Mouse (Mus musculus) kidney, adult 2 months (tissue): ENCODE data around the gene 4931428L18Rik. TPM values are rescaled to one million over a fixed set of nuclear protein-coding genes. Genes with fewer than 3 reads are reported as not detected.
"Not testable (repeated sequence)": the region's sequence is repeated elsewhere in the genome, so short reads cannot be mapped to it uniquely, and the experiment has no call there.

Experiments
- DNase-seq: peaks from one replicate; pipeline ENCODE4 v3.0.0; 2021
- H3K27ac ChIP-seq: fragments of 200-500 bp; 2 replicates; pipeline ENCODE4 v1.5.1; 2012; ENCODE audit warnings: low read depth, low read length, control low read depth, inconsistent platforms; ENCODE audit not compliant: insufficient read depth
- H3K27me3 ChIP-seq: fragments of 200-500 bp; replicated peaks from 2 replicates; pipeline ENCODE4 v1.6.1; 2012; ENCODE audit warnings: mild to moderate bottlenecking, moderate library complexity, low read length, inconsistent platforms; ENCODE audit not compliant: control insufficient read depth, insufficient read depth
- H3K36me3 ChIP-seq: fragments of 200-500 bp; 2 replicates; pipeline ENCODE4 v1.6.1; 2012; ENCODE audit warnings: mild to moderate bottlenecking, moderate library complexity, low read length, inconsistent platforms; ENCODE audit not compliant: control insufficient read depth, insufficient read depth
- H3K4me1 ChIP-seq: fragments of 200-500 bp; 2 replicates; pipeline ENCODE4 v1.6.1; 2011; ENCODE audit warnings: low read length; ENCODE audit not compliant: control insufficient read depth, insufficient read depth
- H3K4me3 ChIP-seq: fragments of 200-500 bp; 2 replicates; pipeline ENCODE4 v1.5.1; 2011; ENCODE audit warnings: mild to moderate bottlenecking, low read depth, low read length, control low read depth; ENCODE audit not compliant: insufficient read depth
- CTCF ChIP-seq: fragments of 200-500 bp; conservative IDR thresholded peaks from 2 replicates; pipeline ENCODE4 v1.5.1; 2011; ENCODE audit warnings: low read depth, mild to moderate bottlenecking, control low read depth, low read length, moderate library complexity, mixed read lengths; ENCODE audit not compliant: insufficient read depth, insufficient read length
- POLR2A ChIP-seq: fragments of 200-500 bp; IDR thresholded peaks from one replicate; pipeline ENCODE4 v1.6.1; 2011; ENCODE audit warnings: low read depth, low read length, control low read depth
- WGBS: fragments of 180-500 bp; shearing (Covaris S2); methylation state at CpG from one replicate; pipeline ENCODE4 v1.1.7; 2018; 5-methylcytosine and 5-hydroxymethylcytosine counted together
- polyA plus RNA-seq: library from polyadenylated mRNA; depleted of rRNA; stranded (reverse); fragments of >200 nt; gene quantifications from 2 replicates; pipeline ENCODE4 v1.2.3, GENCODE M21; 2012

Gene 4931428L18Rik
- polyA plus RNA-seq, 1 experiment: not detected

- Histone ChIP-seq H3K27me3 (no peaks in the 10 kb centered on the region), H3K4me3 (no peak overlapping the region), H3K4me1 (no peaks in the 10 kb centered on the region), H3K36me3 (no peaks in the 10 kb centered on the region), H3K27ac (no peak overlapping the region)
- no peak for TF ChIP-seq CTCF
- TF ChIP-seq POLR2A: no peak
- DNase-seq: no peak
Observed at GRCm38 (mm10) chr1:31023173-31023572, 199.3 kb downstream of the 4931428L18Rik start.

- DNase-seq: peak; percentile 82
- Histone ChIP-seq H3K4me1 (no peaks in the 10 kb centered on the region), H3K4me3 (no peak overlapping the region), H3K36me3 (no peaks in the 10 kb centered on the region), H3K27ac (no peak overlapping the region), H3K27me3 (no peaks in the 10 kb centered on the region)
- no peak for TF ChIP-seq POLR2A
- TF ChIP-seq CTCF: no peak
- 40% methylated on average over 6 of the region's 6 CpGs for WGBS
Observed at GRCm38 (mm10) chr1:31019283-31019682, 203.2 kb downstream of the 4931428L18Rik start.

- H3K27me3 ChIP-seq: no peaks in the 10 kb centered on the region
- no peaks in the 10 kb centered on the region for H3K36me3 ChIP-seq
- TF ChIP-seq POLR2A (no peak), CTCF (no peak)
- 35% methylated on average over 5 of the region's 5 CpGs for WGBS
- no peaks in the 10 kb centered on the region for H3K4me1 ChIP-seq
- peak; percentile 47 for DNase-seq
- H3K4me3 ChIP-seq: no peak overlapping the region
- H3K27ac ChIP-seq: no peak overlapping the region
Observed at GRCm38 (mm10) chr1:31017377-31017776, 205.1 kb downstream of the 4931428L18Rik start.

GRCm38 (mm10) chr1:31016068-31016467, 206.4 kb downstream of the 4931428L18Rik start:
- 85% methylated on average over 6 of the region's 6 CpGs for WGBS
- H3K27ac ChIP-seq: no peak overlapping the region
- no peak for TF ChIP-seq POLR2A
- TF ChIP-seq CTCF: no peak
- no peak overlapping the region for H3K4me3 ChIP-seq
- H3K4me1 ChIP-seq: no peaks in the 10 kb centered on the region
- H3K36me3 ChIP-seq: no peaks in the 10 kb centered on the region
- no peak for DNase-seq
- H3K27me3 ChIP-seq: no peaks in the 10 kb centered on the region

- H3K36me3 ChIP-seq: no peaks in the 10 kb centered on the region
- no peaks in the 10 kb centered on the region for H3K27me3 ChIP-seq
- no peak for DNase-seq
- 41% methylated on average over 2 of the region's 2 CpGs for WGBS
- no peak overlapping the region for H3K27ac ChIP-seq
- H3K4me1 ChIP-seq: no peaks in the 10 kb centered on the region
- TF ChIP-seq CTCF (no peak), POLR2A (no peak)
- H3K4me3 ChIP-seq: no peak overlapping the region
Observed at GRCm38 (mm10) chr1:31015261-31015660, 207.2 kb downstream of the 4931428L18Rik start.

- H3K27me3 ChIP-seq, H3K4me3 ChIP-seq, H3K36me3 ChIP-seq, H3K4me1 ChIP-seq, DNase-seq, H3K27ac ChIP-seq: not testable (repeated sequence)
- 89% methylated on average over 6 of the region's 6 CpGs for WGBS
Observed at GRCm38 (mm10) chr1:30977868-30978267, 244.6 kb downstream of the 4931428L18Rik start, which contains the start of gene AC153137.1. AC153137.1 (minus strand) TSS chr1:30977968.

- H3K27ac ChIP-seq, H3K4me3 ChIP-seq, DNase-seq, H3K36me3 ChIP-seq, H3K4me1 ChIP-seq, H3K27me3 ChIP-seq: not testable (repeated sequence)
- 87% methylated on average over 7 of the region's 7 CpGs for WGBS
Observed at GRCm38 (mm10) chr1:30977239-30977638, 245.2 kb downstream of the 4931428L18Rik start.

GRCm38 (mm10) chr1:30951795-30952194, 270.7 kb downstream of the 4931428L18Rik start:
- peaks cover 12% of the 10 kb centered on the region for H3K4me1 ChIP-seq
- TF ChIP-seq CTCF (no peak), POLR2A (no peak)
- whole genome bisulfite sequencing: 88% methylated on average over 2 of the region's 2 CpGs
- no peak for DNase-seq
- no peaks in the 10 kb centered on the region for H3K36me3 ChIP-seq
- no peak overlapping the region for H3K4me3 ChIP-seq
- no peak overlapping the region for H3K27ac ChIP-seq
- H3K27me3 ChIP-seq: no peaks in the 10 kb centered on the region
